Mouse (Mus musculus) midbrain, embryonic 12.5 days (tissue): ENCODE measurements around the gene Atp6v1c2. TPM values are rescaled to one million over a fixed set of nuclear protein-coding genes. Genes with fewer than 3 reads are reported as not detected.

ENCODE experiments used
- ATAC-seq: fragments of 200-750 bp; cut with Nextera tagmentation; 2 replicates; pipeline ENCODE4 v1.8.0; 2017; ENCODE audit warnings: low read depth, moderate TSS enrichment, moderate library complexity; ENCODE audit not compliant: low FRiP score
- H3K27ac ChIP-seq: fragments of 300-500 bp; sonication (generic); replicated peaks from 2 replicates; pipeline ENCODE4 v1.5.1; 2016; ENCODE audit warnings: mild to moderate bottlenecking
- H3K27me3 ChIP-seq: fragments of 300-500 bp; sonication (generic); 2 replicates; pipeline ENCODE4 v1.6.1; 2016; ENCODE audit warnings: mild to moderate bottlenecking
- H3K36me3 ChIP-seq: fragments of 300-500 bp; sonication (generic); 2 replicates; pipeline ENCODE4 v1.6.1; 2016
- H3K4me1 ChIP-seq: fragments of 300-500 bp; sonication (generic); 2 replicates; pipeline ENCODE4 v1.6.1; 2016
- H3K4me2 ChIP-seq: fragments of 300-500 bp; sonication (generic); replicated peaks from 2 replicates; pipeline ENCODE4 v1.6.1; 2016; ENCODE audit warnings: mild to moderate bottlenecking, moderate library complexity
- H3K4me3 ChIP-seq: fragments of 300-500 bp; sonication (generic); 2 replicates; pipeline ENCODE4 v1.5.1; 2016; ENCODE audit warnings: mild to moderate bottlenecking
- H3K9ac ChIP-seq: fragments of 300-500 bp; sonication (generic); replicated peaks from 2 replicates; pipeline ENCODE4 v1.6.1; 2016; ENCODE audit warnings: mild to moderate bottlenecking, moderate library complexity
- H3K9me3 ChIP-seq: fragments of 300-500 bp; sonication (generic); 2 replicates; pipeline ENCODE4 v1.6.1; 2016; ENCODE audit warnings: mild to moderate bottlenecking
- WGBS: fragments of 180-500 bp; shearing (Covaris S2); methylation state at CpG from one replicate; pipeline ENCODE4 v1.1.7; 2016; 5-methylcytosine and 5-hydroxymethylcytosine counted together
- polyA plus RNA-seq: library from polyadenylated mRNA; unstranded; fragments of >200 nt; fragmentation: Nextera tagmentation; extraction: Ambion mirVana; gene quantifications from 2 replicates; pipeline ENCODE4 v1.2.1, GENCODE M21; 2016

Gene Atp6v1c2
- polyA plus RNA-seq, 1 experiment from 2014 or later: 0.55 TPM

DNA sequence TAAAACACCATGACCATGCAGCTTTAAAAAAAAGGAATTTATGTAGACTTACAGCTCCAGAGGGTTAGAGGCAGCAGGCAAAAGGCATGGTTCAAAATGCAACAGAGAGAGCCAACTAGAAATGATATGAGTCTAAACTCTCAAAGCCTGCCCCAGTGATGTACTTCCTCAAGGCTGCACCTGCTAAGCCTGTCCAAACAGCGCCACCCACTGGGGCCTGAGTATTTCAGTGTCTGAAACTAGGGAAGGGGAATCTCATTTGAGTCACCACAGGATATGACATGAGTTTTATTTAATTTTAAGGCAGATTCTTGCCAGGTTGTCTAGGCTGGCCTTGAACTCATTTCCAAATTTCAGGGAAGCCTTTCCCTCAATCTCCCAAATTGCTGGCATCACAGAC is 57.9 kb downstream of the Atp6v1c2 start:
- 81% methylated on average over 1 of the region's 1 CpGs for WGBS

GRCm38 (mm10) chr12:17267316-17267715 is 61.8 kb downstream of the Atp6v1c2 start:
- H3K9me3 ChIP-seq: no peaks in the 10 kb centered on the region
- ATAC-seq: no peak
- H3K4me3 ChIP-seq: peak overlapping the region; percentile 93
- H3K4me2 ChIP-seq: peak overlapping the region; percentile 81
- H3K4me1 ChIP-seq: peaks cover 31% of the 10 kb centered on the region
- H3K27ac ChIP-seq: peak overlapping the region; percentile 81
- 0 out of 2 replicates have a peak, but pooled peaks cover 3% of the 10 kb centered on the region for H3K27me3 ChIP-seq
- peak overlapping the region; percentile 92 for H3K9ac ChIP-seq
- WGBS: 16% methylated on average over 4 of the region's 4 CpGs
- peaks cover 35% of the 10 kb centered on the region for H3K36me3 ChIP-seq

More for the DNA sequence above, 57.9 kb downstream of the Atp6v1c2 start:
- no peak overlapping the region for H3K9ac ChIP-seq
- no peak overlapping the region for H3K4me3 ChIP-seq
- H3K4me2 ChIP-seq: no peak overlapping the region
- H3K9me3 ChIP-seq: no peaks in the 10 kb centered on the region
- no peak overlapping the region for H3K27ac ChIP-seq
- no peaks in the 10 kb centered on the region for H3K27me3 ChIP-seq
- H3K36me3 ChIP-seq: peaks cover 71% of the 10 kb centered on the region
- ATAC-seq: no peak
- peaks cover 33% of the 10 kb centered on the region for H3K4me1 ChIP-seq

GRCm38 (mm10) chr12:17266673-17266990 is 62.5 kb downstream of the Atp6v1c2 start:
- Histone ChIP-seq H3K27me3 (0 out of 2 replicates have a peak, but pooled peaks cover 3% of the 10 kb centered on the region), H3K4me2 (peak overlapping the region; percentile 81), H3K27ac (peak overlapping the region; percentile 81), H3K4me3 (peak overlapping the region; percentile 93), H3K36me3 (peaks cover 29% of the 10 kb centered on the region), H3K9me3 (no peaks in the 10 kb centered on the region), H3K4me1 (peaks cover 27% of the 10 kb centered on the region), H3K9ac (peak overlapping the region; percentile 92)
- ATAC-seq: no peak
- WGBS: under 1% methylated on average over 20 of the region's 21 CpGs

DNA sequence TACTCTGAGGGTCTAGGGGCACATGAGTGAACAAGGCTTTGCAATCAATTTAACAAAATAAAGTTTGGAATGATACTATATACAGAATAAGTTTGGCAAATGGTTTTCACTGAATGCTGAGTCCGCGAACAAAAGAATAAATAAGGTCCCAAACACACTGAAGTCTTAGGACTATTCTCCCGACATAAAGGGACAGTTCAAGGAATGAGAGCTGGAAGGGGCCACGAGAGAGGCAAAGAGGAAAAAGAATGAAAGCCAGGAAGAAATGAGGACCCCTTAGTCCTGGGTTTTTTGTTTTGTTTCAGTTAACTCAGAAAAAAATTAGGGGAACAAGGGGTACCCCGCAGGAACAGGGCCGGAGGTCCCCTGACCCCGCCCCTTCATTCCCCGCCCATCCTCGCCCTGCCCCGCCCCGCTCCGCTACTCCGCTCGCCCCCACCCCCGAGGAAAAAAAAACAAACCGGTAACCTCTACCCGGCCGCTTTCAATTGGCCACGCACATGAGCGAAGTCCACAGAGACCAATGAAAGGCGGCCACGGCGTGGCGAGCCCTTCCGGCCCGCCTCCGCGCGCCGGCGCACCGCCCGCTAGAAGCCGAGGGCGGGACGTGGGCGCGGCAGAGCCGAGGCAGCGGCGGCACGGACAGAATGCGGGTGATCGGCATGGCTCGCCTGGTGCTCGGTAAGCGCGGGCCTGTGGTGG is 63.0 kb downstream of the Atp6v1c2 start, which contains the start of gene Pdia6:
TSS of gene Pdia6 (plus strand) at position 575 of the 702 bp plus-strand sequence.
- 2% methylated on average over 48 of the region's 48 CpGs for WGBS
- peak within 1 kb of the TSS; percentile 81 for H3K4me2 ChIP-seq
- ATAC-seq: peak; percentile 99
- peak within 1 kb of the TSS; percentile 93 for H3K4me3 ChIP-seq
- peak within 1 kb of the TSS; percentile 92 for H3K9ac ChIP-seq
- H3K27ac ChIP-seq: peak within 1 kb of the TSS; percentile 81
- peaks cover 27% of the 10 kb centered on the region for H3K4me1 ChIP-seq
- H3K9me3 ChIP-seq: no peaks in the 10 kb centered on the region
- peaks cover 23% of the 10 kb centered on the region for H3K36me3 ChIP-seq
- H3K27me3 ChIP-seq: 0 out of 2 replicates have a peak, but pooled peaks cover 3% of the 10 kb centered on the region

DNA sequence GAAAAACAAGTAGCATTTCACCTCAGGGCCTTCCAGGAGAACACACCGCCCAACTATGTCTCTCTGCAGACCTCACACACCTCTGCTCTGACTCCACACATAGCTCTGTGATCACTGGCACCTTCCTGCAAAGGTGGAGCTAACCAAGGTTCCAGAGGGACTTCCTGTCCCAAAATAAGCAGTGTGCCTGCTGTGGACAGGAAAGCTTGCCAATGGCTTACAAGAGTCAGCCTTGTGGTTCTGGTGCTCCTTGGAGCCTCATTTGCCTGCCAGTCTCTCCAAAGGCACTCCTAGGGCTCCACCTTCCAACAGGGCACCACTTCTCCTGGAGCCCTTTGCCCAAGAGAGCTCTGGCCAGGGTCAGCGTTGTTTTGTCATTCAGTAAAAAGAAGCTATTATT is 64.3 kb downstream of the Atp6v1c2 start:
- H3K36me3 ChIP-seq: peaks cover 12% of the 10 kb centered on the region
- 92% methylated on average over 2 of the region's 2 CpGs for WGBS
- H3K27me3 ChIP-seq: 0 out of 2 replicates have a peak, but pooled peaks cover 3% of the 10 kb centered on the region

GRCm38 (mm10) chr12:17263881-17264280 is 65.3 kb downstream of the Atp6v1c2 start:
- no peak overlapping the region for H3K4me2 ChIP-seq
- 73% methylated on average over 3 of the region's 3 CpGs for WGBS
- no peak overlapping the region for H3K9ac ChIP-seq
- H3K27me3 ChIP-seq: 0 out of 2 replicates have a peak, but pooled peaks cover 3% of the 10 kb centered on the region
- no peaks in the 10 kb centered on the region for H3K9me3 ChIP-seq
- peaks cover 6% of the 10 kb centered on the region for H3K36me3 ChIP-seq
- no peak for ATAC-seq
- no peak overlapping the region for H3K27ac ChIP-seq
- no peak overlapping the region for H3K4me3 ChIP-seq
- H3K4me1 ChIP-seq: peaks cover 17% of the 10 kb centered on the region

More for the DNA sequence above, 64.3 kb downstream of the Atp6v1c2 start:
- H3K4me1 ChIP-seq: peaks cover 23% of the 10 kb centered on the region
- H3K27ac ChIP-seq: no peak overlapping the region
- no peak overlapping the region for H3K9ac ChIP-seq
- no peak overlapping the region for H3K4me3 ChIP-seq
- H3K4me2 ChIP-seq: no peak overlapping the region
- H3K9me3 ChIP-seq: no peaks in the 10 kb centered on the region
- no peak for ATAC-seq

GRCm38 (mm10) chr12:17261005-17261404 is 68.2 kb downstream of the Atp6v1c2 start:
- Histone ChIP-seq H3K4me3 (no peak overlapping the region), H3K4me1 (no peaks in the 10 kb centered on the region; the same call in 1 of the 2 replicates), H3K9ac (no peak overlapping the region), H3K4me2 (no peak overlapping the region), H3K9me3 (no peaks in the 10 kb centered on the region), H3K36me3 (no peaks in the 10 kb centered on the region), H3K27ac (no peak overlapping the region), H3K27me3 (peaks cover 9% of the 10 kb centered on the region; the same call in 1 of the 2 replicates)
- ATAC-seq: no peak
- WGBS: 92% methylated on average over 3 of the region's 3 CpGs

GRCm38 (mm10) chr12:17258431-17258830 is 70.7 kb downstream of the Atp6v1c2 start:
- H3K9ac ChIP-seq: no peak overlapping the region
- peaks cover 22% of the 10 kb centered on the region for H3K27me3 ChIP-seq
- H3K27ac ChIP-seq: no peak overlapping the region
- 86% methylated on average over 7 of the region's 7 CpGs for WGBS
- peaks cover 3% of the 10 kb centered on the region; the same call in 1 of the 2 replicates for H3K4me1 ChIP-seq
- no peaks in the 10 kb centered on the region for H3K9me3 ChIP-seq
- H3K36me3 ChIP-seq: no peaks in the 10 kb centered on the region
- no peak overlapping the region for H3K4me2 ChIP-seq
- no peak for ATAC-seq
- H3K4me3 ChIP-seq: no peak overlapping the region

DNA sequence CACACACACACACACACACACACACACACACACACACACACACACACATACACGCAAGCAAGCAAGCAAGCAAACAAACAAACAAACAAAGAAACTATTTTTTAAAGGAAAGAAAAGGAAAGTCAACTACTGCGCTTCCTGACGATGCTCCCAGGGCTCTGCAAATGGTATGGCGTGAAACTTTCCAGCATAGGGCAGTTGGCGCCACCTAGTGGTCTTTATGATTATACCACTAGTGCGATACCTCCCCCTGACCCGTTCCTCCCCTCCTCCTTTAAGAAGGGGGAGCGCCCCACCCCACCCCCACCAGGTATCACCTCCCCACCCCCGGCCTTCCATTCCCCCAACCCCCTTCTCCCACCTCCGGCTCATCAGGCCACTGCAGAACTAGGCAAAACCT is 72.3 kb downstream of the Atp6v1c2 start:
- peaks cover 25% of the 10 kb centered on the region for H3K27me3 ChIP-seq
- no peaks in the 10 kb centered on the region for H3K9me3 ChIP-seq
- no peaks in the 10 kb centered on the region for H3K36me3 ChIP-seq
- H3K9ac ChIP-seq: no peak overlapping the region
- peaks cover 3% of the 10 kb centered on the region; the same call in 1 of the 2 replicates for H3K4me1 ChIP-seq
- H3K4me3 ChIP-seq: no peak overlapping the region
- no peak overlapping the region for H3K4me2 ChIP-seq
- no peak overlapping the region for H3K27ac ChIP-seq
- 3% methylated on average over 8 of the region's 10 CpGs for WGBS
- ATAC-seq: peak; percentile 63; the same call in 1 of the 2 replicates

- peaks cover 3% of the 10 kb centered on the region; the same call in 1 of the 2 replicates for H3K4me1 ChIP-seq
- no peaks in the 10 kb centered on the region for H3K36me3 ChIP-seq
- no peaks in the 10 kb centered on the region for H3K9me3 ChIP-seq
- H3K4me3 ChIP-seq: no peak overlapping the region
- peaks cover 25% of the 10 kb centered on the region for H3K27me3 ChIP-seq
- no peak overlapping the region for H3K4me2 ChIP-seq
- whole genome bisulfite sequencing: 82% methylated on average over 6 of the region's 6 CpGs
- no peak overlapping the region for H3K9ac ChIP-seq
- ATAC-seq: no peak
- H3K27ac ChIP-seq: no peak overlapping the region
Observed at GRCm38 (mm10) chr12:17255602-17256001, 73.6 kb downstream of the Atp6v1c2 start.

DNA sequence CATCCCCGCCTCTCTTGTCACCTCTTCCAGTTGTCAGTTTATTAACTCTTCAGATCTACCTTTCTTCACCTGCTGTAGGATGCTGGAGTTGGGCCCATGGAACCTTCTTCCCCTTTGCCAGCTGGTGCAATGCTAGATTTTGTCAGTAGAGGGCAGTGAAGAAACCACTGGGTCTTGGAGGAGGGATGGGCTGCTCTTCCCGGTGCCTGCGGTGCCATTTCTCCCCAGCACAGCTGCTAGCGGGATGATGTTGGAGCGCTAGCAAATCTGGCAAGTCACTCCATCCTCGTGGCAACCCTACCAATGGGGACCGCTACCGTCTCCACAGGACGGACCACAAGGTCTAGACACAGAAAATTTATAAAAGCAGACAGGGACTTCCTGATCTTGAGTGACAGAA is 76.1 kb downstream of the Atp6v1c2 start:
- no peak overlapping the region for H3K27ac ChIP-seq
- H3K4me2 ChIP-seq: peak overlapping the region; percentile 42
- H3K9me3 ChIP-seq: no peaks in the 10 kb centered on the region
- WGBS: 10% methylated on average over 9 of the region's 9 CpGs
- H3K9ac ChIP-seq: no peak overlapping the region
- H3K36me3 ChIP-seq: no peaks in the 10 kb centered on the region
- H3K4me1 ChIP-seq: peaks cover 3% of the 10 kb centered on the region; the same call in 1 of the 2 replicates
- no peak overlapping the region for H3K4me3 ChIP-seq
- ATAC-seq: peak; percentile 54; the same call in 1 of the 2 replicates
- peaks cover 25% of the 10 kb centered on the region for H3K27me3 ChIP-seq

DNA sequence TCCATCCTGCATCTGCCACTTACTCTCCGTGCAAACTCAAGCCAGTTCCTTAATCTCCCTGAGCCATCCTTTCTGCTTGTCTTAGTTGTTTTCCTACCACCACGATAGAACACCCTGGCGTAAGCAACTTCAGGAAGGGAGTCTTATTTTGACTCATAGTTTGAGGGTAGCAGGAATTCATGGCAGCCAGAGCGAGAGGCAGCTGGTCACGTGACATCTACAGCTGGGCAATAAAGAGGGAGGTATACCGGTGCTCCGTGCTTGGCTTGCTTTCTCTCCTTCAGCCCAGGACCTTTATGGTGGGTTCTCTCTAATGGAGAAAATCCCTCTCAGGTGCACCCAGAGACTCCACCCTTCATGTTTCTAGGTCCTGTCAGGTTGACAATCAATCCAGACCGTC is 78.2 kb downstream of the Atp6v1c2 start:
- 82% methylated on average over 8 of the region's 8 CpGs for WGBS

More for the DNA sequence above, 78.2 kb downstream of the Atp6v1c2 start:
- no peak overlapping the region for H3K4me2 ChIP-seq
- peaks cover 18% of the 10 kb centered on the region for H3K27me3 ChIP-seq
- H3K27ac ChIP-seq: no peak overlapping the region
- H3K9ac ChIP-seq: no peak overlapping the region
- H3K9me3 ChIP-seq: no peaks in the 10 kb centered on the region
- ATAC-seq: no peak
- peaks cover 3% of the 10 kb centered on the region; the same call in 1 of the 2 replicates for H3K4me1 ChIP-seq
- H3K4me3 ChIP-seq: no peak overlapping the region
- H3K36me3 ChIP-seq: no peaks in the 10 kb centered on the region
